Mouse (Mus musculus): ENCODE data around the gene Kpna7. TPM values are rescaled to one million over a fixed set of nuclear protein-coding genes. Genes with fewer than 3 reads are reported as not detected.

Gene Kpna7
- polyA plus RNA-seq, 1 experiment from 2014 or later: not detected

DNA sequence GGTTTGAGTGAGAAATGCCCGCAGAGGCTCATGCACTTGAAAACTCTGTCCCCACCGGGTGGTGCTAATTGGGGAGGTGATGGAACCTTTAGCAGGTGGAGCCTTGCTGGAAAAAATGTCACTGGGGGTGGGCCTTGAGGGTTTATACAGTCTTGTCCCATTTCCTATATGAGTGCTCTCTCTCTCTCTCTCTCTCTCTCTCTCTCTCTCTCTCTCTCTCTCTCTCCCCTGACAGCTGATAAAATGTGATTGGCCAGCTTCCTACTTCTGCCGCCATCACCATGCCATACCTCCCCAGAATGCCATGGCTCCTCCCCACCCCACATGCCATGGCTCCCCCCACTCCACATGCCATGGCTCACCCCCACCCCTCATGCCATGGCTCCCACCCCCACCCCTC lies 8.7 kb downstream of the Kpna7 start:
- no peak overlapping the region for H3K4me2 ChIP-seq (ENCODE audit: low read length)
- no peak overlapping the region for H3K27ac ChIP-seq
- no peaks in the 10 kb centered on the region for H3K27me3 ChIP-seq (ENCODE audit: insufficient read depth, low read length)
- H3K4me1 ChIP-seq (replicated peaks; ENCODE audit: insufficient read depth, low read length): no peaks in the 10 kb centered on the region
- DNase-seq (ENCODE audit: low spot score) (no peak), ATAC-seq (replicated peaks; ENCODE audit: low FRiP score, low read depth) (no peak)
- no peak overlapping the region for H3K9ac ChIP-seq (ENCODE audit: low read depth, low read length)
- no peak overlapping the region for H3K4me3 ChIP-seq (replicated peaks; ENCODE audit: low read depth, low read length)
- WGBS: 51% methylated on average over 3 of the region's 3 CpGs
- no peaks in the 10 kb centered on the region for H3K36me3 ChIP-seq (ENCODE audit: insufficient read depth, low read length)
- TF ChIP-seq CTCF (IDR thresholded peaks at IDR 0.05; ENCODE audit: low read depth): no peak
- no peaks in the 10 kb centered on the region for H3K9me3 ChIP-seq (replicated peaks; ENCODE audit: low read length)

- ATAC-seq (replicated peaks; ENCODE audit: low FRiP score, low read depth): no peak
- no peaks in the 10 kb centered on the region for H3K9me3 ChIP-seq (replicated peaks; ENCODE audit: low read length)
- H3K36me3 ChIP-seq (ENCODE audit: insufficient read depth, low read length): no peaks in the 10 kb centered on the region
- H3K4me2 ChIP-seq (ENCODE audit: low read length): no peak overlapping the region
- H3K4me1 ChIP-seq (replicated peaks; ENCODE audit: insufficient read depth, low read length): no peaks in the 10 kb centered on the region
- no peak overlapping the region for H3K4me3 ChIP-seq (replicated peaks; ENCODE audit: low read depth, low read length)
- peak; percentile 56 for TF ChIP-seq CTCF (IDR thresholded peaks at IDR 0.05; ENCODE audit: low read depth)
- H3K9ac ChIP-seq (ENCODE audit: low read depth, low read length): no peak overlapping the region
- H3K27me3 ChIP-seq (ENCODE audit: insufficient read depth, low read length): no peaks in the 10 kb centered on the region
- H3K27ac ChIP-seq: no peak overlapping the region
- WGBS: 52% methylated on average over 6 of the region's 6 CpGs
- DNase-seq (ENCODE audit: low spot score): peak; percentile 22
Measured at GRCm38 (mm10) chr5:145071342-145071741, 12.5 kb downstream of the Kpna7 start.

- no peak overlapping the region for H3K9ac ChIP-seq (ENCODE audit: low read depth, low read length)
- no peak overlapping the region for H3K4me3 ChIP-seq (replicated peaks; ENCODE audit: low read depth, low read length)
- H3K9me3 ChIP-seq (replicated peaks; ENCODE audit: low read length): no peaks in the 10 kb centered on the region
- no peak for ATAC-seq (replicated peaks; ENCODE audit: low FRiP score, low read depth)
- WGBS: 2% methylated on average over 5 of the region's 5 CpGs
- H3K4me2 ChIP-seq (ENCODE audit: low read length): no peak overlapping the region
- no peaks in the 10 kb centered on the region for H3K27me3 ChIP-seq (ENCODE audit: insufficient read depth, low read length)
- H3K36me3 ChIP-seq (ENCODE audit: insufficient read depth, low read length): no peaks in the 10 kb centered on the region
- H3K4me1 ChIP-seq (replicated peaks; ENCODE audit: insufficient read depth, low read length): no peaks in the 10 kb centered on the region
- DNase-seq (ENCODE audit: low spot score): peak; percentile 88
- no peak overlapping the region for H3K27ac ChIP-seq
- peak; percentile 93 for TF ChIP-seq CTCF (IDR thresholded peaks at IDR 0.05; ENCODE audit: low read depth)
Measured at GRCm38 (mm10) chr5:145069707-145070106, 14.1 kb downstream of the Kpna7 start.

GRCm38 (mm10) chr5:145068863-145069262 lies 15.0 kb downstream of the Kpna7 start:
- H3K27me3 ChIP-seq (ENCODE audit: insufficient read depth, low read length): no peaks in the 10 kb centered on the region
- H3K27ac ChIP-seq: no peak overlapping the region
- no peaks in the 10 kb centered on the region for H3K4me1 ChIP-seq (replicated peaks; ENCODE audit: insufficient read depth, low read length)
- no peaks in the 10 kb centered on the region for H3K36me3 ChIP-seq (ENCODE audit: insufficient read depth, low read length)
- H3K9ac ChIP-seq (ENCODE audit: low read depth, low read length): no peak overlapping the region
- 42% methylated on average over 3 of the region's 3 CpGs for WGBS
- no peaks in the 10 kb centered on the region for H3K9me3 ChIP-seq (replicated peaks; ENCODE audit: low read length)
- TF ChIP-seq CTCF (IDR thresholded peaks at IDR 0.05; ENCODE audit: low read depth): no peak
- no peak overlapping the region for H3K4me2 ChIP-seq (ENCODE audit: low read length)
- DNase-seq (ENCODE audit: low spot score) (no peak), ATAC-seq (replicated peaks; ENCODE audit: low FRiP score, low read depth) (no peak)
- H3K4me3 ChIP-seq (replicated peaks; ENCODE audit: low read depth, low read length): no peak overlapping the region

GRCm38 (mm10) chr5:145064765-145065340 lies 19.0 kb downstream of the Kpna7 start:
- Histone ChIP-seq H3K9ac (ENCODE audit: low read depth, low read length) (no peak overlapping the region), H3K27me3 (ENCODE audit: insufficient read depth, low read length) (no peaks in the 10 kb centered on the region), H3K27ac (no peak overlapping the region), H3K4me3 (replicated peaks; ENCODE audit: low read depth, low read length) (no peak overlapping the region), H3K9me3 (replicated peaks; ENCODE audit: low read length) (no peaks in the 10 kb centered on the region), H3K4me2 (ENCODE audit: low read length) (no peak overlapping the region), H3K4me1 (replicated peaks; ENCODE audit: insufficient read depth, low read length) (no peaks in the 10 kb centered on the region), H3K36me3 (ENCODE audit: insufficient read depth, low read length) (no peaks in the 10 kb centered on the region)
- WGBS: 85% methylated on average over 1 of the region's 1 CpGs
- ATAC-seq (replicated peaks; ENCODE audit: low FRiP score, low read depth): no peak
- no peak for TF ChIP-seq CTCF (IDR thresholded peaks at IDR 0.05; ENCODE audit: low read depth)
- DNase-seq (ENCODE audit: low spot score): no peak

GRCm38 (mm10) chr5:145059524-145059923 lies 24.3 kb downstream of the Kpna7 start:
- Histone ChIP-seq H3K9ac (ENCODE audit: low read depth, low read length) (no peak overlapping the region), H3K4me1 (replicated peaks; ENCODE audit: insufficient read depth, low read length) (no peaks in the 10 kb centered on the region), H3K9me3 (replicated peaks; ENCODE audit: low read length) (no peaks in the 10 kb centered on the region), H3K4me3 (replicated peaks; ENCODE audit: low read depth, low read length) (no peak overlapping the region), H3K27ac (no peak overlapping the region), H3K4me2 (ENCODE audit: low read length) (no peak overlapping the region), H3K36me3 (ENCODE audit: insufficient read depth, low read length) (no peaks in the 10 kb centered on the region), H3K27me3 (ENCODE audit: insufficient read depth, low read length) (no peaks in the 10 kb centered on the region)
- WGBS: 68% methylated on average over 2 of the region's 2 CpGs
- DNase-seq (ENCODE audit: low spot score) (no peak), ATAC-seq (replicated peaks; ENCODE audit: low FRiP score, low read depth) (no peak)
- TF ChIP-seq CTCF (IDR thresholded peaks at IDR 0.05; ENCODE audit: low read depth): no peak

GRCm38 (mm10) chr5:145058722-145059121 lies 25.1 kb downstream of the Kpna7 start:
- no peak for DNase-seq (ENCODE audit: low spot score)
- H3K27ac ChIP-seq: no peak overlapping the region

More at GRCm38 (mm10) chr5:145058722-145059121, 25.1 kb downstream of the Kpna7 start:
- TF ChIP-seq CTCF (IDR thresholded peaks at IDR 0.05; ENCODE audit: low read depth): no peak
- Histone ChIP-seq H3K4me1 (replicated peaks; ENCODE audit: insufficient read depth, low read length) (no peaks in the 10 kb centered on the region), H3K4me2 (ENCODE audit: low read length) (no peak overlapping the region), H3K9ac (ENCODE audit: low read depth, low read length) (no peak overlapping the region), H3K9me3 (replicated peaks; ENCODE audit: low read length) (no peaks in the 10 kb centered on the region), H3K4me3 (replicated peaks; ENCODE audit: low read depth, low read length) (no peak overlapping the region), H3K36me3 (ENCODE audit: insufficient read depth, low read length) (no peaks in the 10 kb centered on the region), H3K27me3 (ENCODE audit: insufficient read depth, low read length) (no peaks in the 10 kb centered on the region)
- ATAC-seq (replicated peaks; ENCODE audit: low FRiP score, low read depth): no peak
- WGBS: 92% methylated on average over 7 of the region's 7 CpGs
